Mouse (Mus musculus) gastrocnemius, adult 2 months (tissue): ENCODE measurements at regions not wholly inside any gene's neighbourhood (a gene's known extent, or its start where the extent isn't known, plus 50 kb on each side); places are given as distances from the start of the nearest gene placed in this dataset.

Experiments used
- DNase-seq: peaks from one replicate; pipeline ENCODE4 v3.0.0; 2022
- H3K27ac ChIP-seq: fragments of 200-600 bp; 2 replicates; pipeline ENCODE4 v1.8.1; 2022; ENCODE audit warnings: mild to moderate bottlenecking
- H3K4me3 ChIP-seq: fragments of 200-600 bp; 2 replicates; pipeline ENCODE4 v1.8.1; 2022; ENCODE audit warnings: mild to moderate bottlenecking, moderate library complexity
- CTCF ChIP-seq: fragments of 200-600 bp; IDR thresholded peaks from 2 replicates; pipeline ENCODE4 v1.8.1; 2022; ENCODE audit warnings: antibody characterized with exemption, mild to moderate bottlenecking, moderate library complexity
- intact Hi-C: fragments of 180-260 bp; cut with DNase I; formaldehyde crosslinking; loops from one replicate; pipeline ENCODE4 v1.15.1; 2025
- microRNA-seq: library from miRNA; unstranded; fragments of <30 nt; microRNA quantifications from one replicate; pipeline ENCODE4 v1.2.0, GENCODE M21; 2021

DNA sequence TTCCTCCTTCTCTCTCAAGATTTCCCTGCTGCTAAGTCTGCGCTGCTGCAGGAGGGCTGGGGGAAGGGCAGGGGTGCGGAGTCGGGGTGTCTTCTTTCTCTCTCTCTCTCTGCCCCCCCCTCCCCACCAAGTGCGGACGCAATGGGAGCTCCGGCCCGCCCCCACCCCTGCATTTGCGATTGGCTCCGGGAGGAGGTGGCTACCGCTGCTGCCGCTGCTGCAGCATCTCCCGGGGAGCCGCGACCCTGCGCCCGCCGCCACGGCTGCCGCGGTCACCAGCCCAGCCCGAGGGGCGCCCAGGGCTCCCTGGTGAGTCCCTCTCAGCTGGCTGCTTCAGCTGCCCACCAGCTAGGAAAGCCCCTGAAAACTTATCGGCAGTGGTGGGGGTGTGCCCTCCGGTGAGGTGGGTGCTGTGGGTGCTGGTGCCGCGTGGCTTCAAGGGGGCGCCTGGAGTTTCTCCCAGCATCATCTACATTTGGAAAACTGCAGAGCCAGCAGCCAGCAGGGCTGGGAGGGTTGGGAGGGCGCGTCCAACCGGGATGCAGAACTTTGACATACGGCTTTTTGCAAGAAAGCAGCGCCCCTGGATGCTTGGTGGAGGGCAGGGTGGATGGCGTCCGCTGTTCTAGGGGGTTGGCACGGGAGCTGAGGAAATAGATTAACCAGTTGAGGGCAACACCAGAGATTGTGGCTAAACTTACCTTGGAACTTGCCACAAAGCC is 51.6 kb upstream of the Gata5 start:
- no peak for TF ChIP-seq CTCF
- H3K4me3 ChIP-seq: peak overlapping the region; percentile 92
- H3K27ac ChIP-seq: peak overlapping the region; percentile 99
- peak; percentile 61 for DNase-seq
- intact Hi-C loops: loop anchor here (1.0 kb wide), 1 partner anchor 23 kb away; no protein-coding TSS in a partner anchor

GRCm38 (mm10) chr2:180385231-180385895 is 50.9 kb upstream of the Gata5 start:
- peak overlapping the region; percentile 99 for H3K27ac ChIP-seq

More at GRCm38 (mm10) chr2:180385231-180385895, 50.9 kb upstream of the Gata5 start:
- DNase-seq: peak; percentile 94
- peak overlapping the region; percentile 92 for H3K4me3 ChIP-seq
- intact Hi-C loops: loop anchor here (1.0 kb wide), 1 partner anchor 22 kb away; no protein-coding TSS in a partner anchor
- no peak for TF ChIP-seq CTCF

Small RNA genes in the stretch of these regions (microRNA-seq; reads per million reads assigned to microRNA genes)
- gene Mir133a-2 (9.4 reads per million, percentile 6 among the genes with 10 or more reads in this experiment), gene Mir1a-1 (24.6 reads per million, percentile 20 among the genes with 10 or more reads in this experiment)
